Mouse (Mus musculus) lung, postnatal 0 days (tissue): Measurements from ENCODE around the gene Jazf1.

ENCODE experiments used
- CTCF ChIP-seq: IDR thresholded peaks from 2 replicates; pipeline ENCODE4 v1.5.1; 2016; ENCODE audit warnings: antibody characterized with exemption, mild to moderate bottlenecking
- EP300 ChIP-seq: IDR thresholded peaks from 2 replicates; pipeline ENCODE4 v1.6.1; 2016; ENCODE audit warnings: antibody characterized with exemption, mild to moderate bottlenecking, control low read depth

DNA sequence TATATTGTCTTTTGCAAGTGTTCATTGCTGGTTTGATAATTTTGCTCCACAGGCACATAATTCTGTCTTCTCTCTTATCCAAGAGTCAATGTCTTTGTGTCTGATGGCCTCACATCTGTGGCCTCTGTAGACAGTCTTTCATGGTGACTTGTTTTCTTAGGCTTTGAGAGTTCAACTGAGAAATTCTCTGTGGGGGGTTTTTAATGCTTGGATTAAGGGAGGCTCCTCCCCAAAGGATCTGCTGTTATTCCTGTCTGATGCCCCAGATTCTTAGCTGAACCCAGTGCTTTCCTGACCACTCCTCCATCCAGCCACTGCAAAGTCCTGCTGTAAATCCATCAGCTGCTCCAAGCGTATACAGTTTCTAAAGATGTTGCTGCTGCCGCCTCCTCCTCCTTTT, 112.3 kb downstream of the Jazf1 start:
- TF ChIP-seq CTCF (no peak), EP300 (no peak)
